Mouse (Mus musculus) cerebellum, adult 2 months (tissue): ENCODE data around the gene Zfp644.

Source experiments
- CTCF ChIP-seq: fragments of 200-500 bp; IDR thresholded peaks from 2 replicates; pipeline ENCODE4 v1.5.1; 2011; ENCODE audit warnings: low read depth, mild to moderate bottlenecking, control low read depth, low read length, moderate library complexity, borderline replicate concordance; ENCODE audit not compliant: insufficient read depth
- POLR2A ChIP-seq: fragments of 200-500 bp; IDR thresholded peaks from 2 replicates; pipeline ENCODE4 v1.6.1; 2011; ENCODE audit warnings: low read length, control low read depth, borderline replicate concordance; ENCODE audit not compliant: insufficient read depth

- TF ChIP-seq POLR2A: no peak
- no peak for TF ChIP-seq CTCF
These were observed 56.8 kb downstream of the Zfp644 start for GRCm38 (mm10) chr5:106640235-106640809.
